Mouse (Mus musculus): ENCODE measurements at regions not wholly inside any gene's neighbourhood (a gene's known extent, or its start where the extent isn't known, plus 50 kb on each side); places are given as distances from the start of the nearest gene placed in this dataset.
A peak's percentile ranks its signal among the peaks of the same experiment; 100 is the strongest.

GRCm38 (mm10) chr1:183780779-183781178, 232.3 kb upstream of the Dusp10 start:
- DNase-seq (ENCODE audit: low spot score) (peak; percentile 58), ATAC-seq (replicated peaks; ENCODE audit: low FRiP score, low read depth) (no peak)
- 36% methylated on average over 4 of the region's 4 CpGs for WGBS
- Histone ChIP-seq H3K9me3 (replicated peaks; ENCODE audit: low read length) (no peaks in the 10 kb centered on the region), H3K4me3 (replicated peaks; ENCODE audit: low read depth, low read length) (no peak overlapping the region), H3K9ac (ENCODE audit: low read depth, low read length) (no peak overlapping the region), H3K4me1 (replicated peaks; ENCODE audit: insufficient read depth, low read length) (no peaks in the 10 kb centered on the region), H3K36me3 (ENCODE audit: insufficient read depth, low read length) (no peaks in the 10 kb centered on the region), H3K27ac (no peak overlapping the region), H3K4me2 (ENCODE audit: low read length) (no peak overlapping the region), H3K27me3 (ENCODE audit: insufficient read depth, low read length) (no peaks in the 10 kb centered on the region)
- no peak for TF ChIP-seq CTCF (IDR thresholded peaks at IDR 0.05; ENCODE audit: low read depth)

GRCm38 (mm10) chr1:183783440-183784130, 229.5 kb upstream of the Dusp10 start:
- no peak for DNase-seq (ENCODE audit: low spot score)
- Histone ChIP-seq H3K36me3 (ENCODE audit: insufficient read depth, low read length) (no peaks in the 10 kb centered on the region), H3K4me3 (replicated peaks; ENCODE audit: low read depth, low read length) (no peak overlapping the region)

GRCm38 (mm10) chr1:183792230-183792813, 220.8 kb upstream of the Dusp10 start:
- H3K36me3 ChIP-seq (ENCODE audit: insufficient read depth, low read length): no peaks in the 10 kb centered on the region
- H3K4me3 ChIP-seq (replicated peaks; ENCODE audit: low read depth, low read length): no peak overlapping the region
- no peaks in the 10 kb centered on the region for H3K9me3 ChIP-seq (replicated peaks; ENCODE audit: low read length)
- no peaks in the 10 kb centered on the region for H3K4me1 ChIP-seq (replicated peaks; ENCODE audit: insufficient read depth, low read length)
- ATAC-seq (replicated peaks; ENCODE audit: low FRiP score, low read depth): no peak
- no peaks in the 10 kb centered on the region; the same call in 1 of the 2 replicates for H3K27me3 ChIP-seq (ENCODE audit: insufficient read depth, low read length)
- DNase-seq (ENCODE audit: low spot score): no peak
- no peak overlapping the region for H3K9ac ChIP-seq (ENCODE audit: low read depth, low read length)
- TF ChIP-seq CTCF (IDR thresholded peaks at IDR 0.05; ENCODE audit: low read depth): no peak
- no peak overlapping the region for H3K27ac ChIP-seq
- WGBS: 86% methylated on average over 7 of the region's 7 CpGs
- no peak overlapping the region for H3K4me2 ChIP-seq (ENCODE audit: low read length)

More at GRCm38 (mm10) chr1:183783440-183784130, 229.5 kb upstream of the Dusp10 start:
- no peaks in the 10 kb centered on the region for H3K9me3 ChIP-seq (replicated peaks; ENCODE audit: low read length)
- no peak for ATAC-seq (replicated peaks; ENCODE audit: low FRiP score, low read depth)
- WGBS: 77% methylated on average over 8 of the region's 8 CpGs
- no peak overlapping the region for H3K4me2 ChIP-seq (ENCODE audit: low read length)
- H3K4me1 ChIP-seq (replicated peaks; ENCODE audit: insufficient read depth, low read length): no peaks in the 10 kb centered on the region
- H3K9ac ChIP-seq (ENCODE audit: low read depth, low read length): no peak overlapping the region
- H3K27ac ChIP-seq: no peak overlapping the region
- no peak for TF ChIP-seq CTCF (IDR thresholded peaks at IDR 0.05; ENCODE audit: low read depth)
- no peaks in the 10 kb centered on the region for H3K27me3 ChIP-seq (ENCODE audit: insufficient read depth, low read length)

GRCm38 (mm10) chr1:183793324-183793723, 219.8 kb upstream of the Dusp10 start:
- no peak for TF ChIP-seq CTCF (IDR thresholded peaks at IDR 0.05; ENCODE audit: low read depth)
- H3K4me1 ChIP-seq (replicated peaks; ENCODE audit: insufficient read depth, low read length): no peaks in the 10 kb centered on the region
- no peak overlapping the region for H3K27ac ChIP-seq
- no peaks in the 10 kb centered on the region; the same call in 1 of the 2 replicates for H3K27me3 ChIP-seq (ENCODE audit: insufficient read depth, low read length)
- ATAC-seq (replicated peaks; ENCODE audit: low FRiP score, low read depth) (no peak), DNase-seq (ENCODE audit: low spot score) (no peak)
- no peaks in the 10 kb centered on the region for H3K9me3 ChIP-seq (replicated peaks; ENCODE audit: low read length)
- no peaks in the 10 kb centered on the region for H3K36me3 ChIP-seq (ENCODE audit: insufficient read depth, low read length)
- H3K9ac ChIP-seq (ENCODE audit: low read depth, low read length): no peak overlapping the region
- 72% methylated on average over 4 of the region's 4 CpGs for WGBS
- no peak overlapping the region for H3K4me2 ChIP-seq (ENCODE audit: low read length)
- H3K4me3 ChIP-seq (replicated peaks; ENCODE audit: low read depth, low read length): no peak overlapping the region

- H3K27ac ChIP-seq: no peak overlapping the region
- DNase-seq (ENCODE audit: low spot score): no peak
- no peak overlapping the region for H3K9ac ChIP-seq (ENCODE audit: low read depth, low read length)
- TF ChIP-seq CTCF (IDR thresholded peaks at IDR 0.05; ENCODE audit: low read depth): no peak
- no peaks in the 10 kb centered on the region; the same call in 1 of the 2 replicates for H3K27me3 ChIP-seq (ENCODE audit: insufficient read depth, low read length)
- no peaks in the 10 kb centered on the region for H3K4me1 ChIP-seq (replicated peaks; ENCODE audit: insufficient read depth, low read length)
- ATAC-seq (replicated peaks; ENCODE audit: low FRiP score, low read depth): no peak
- H3K36me3 ChIP-seq (ENCODE audit: insufficient read depth, low read length): no peaks in the 10 kb centered on the region
- H3K4me2 ChIP-seq (ENCODE audit: low read length): no peak overlapping the region
- 22% methylated on average over 8 of the region's 8 CpGs for WGBS
- no peak overlapping the region for H3K4me3 ChIP-seq (replicated peaks; ENCODE audit: low read depth, low read length)
- no peaks in the 10 kb centered on the region for H3K9me3 ChIP-seq (replicated peaks; ENCODE audit: low read length)
Measured at GRCm38 (mm10) chr1:183793913-183794445, 219.1 kb upstream of the Dusp10 start.

GRCm38 (mm10) chr1:183802351-183802750, 210.8 kb upstream of the Dusp10 start:
- no peaks in the 10 kb centered on the region for H3K4me1 ChIP-seq (replicated peaks; ENCODE audit: insufficient read depth, low read length)
- H3K4me3 ChIP-seq (replicated peaks; ENCODE audit: low read depth, low read length): no peak overlapping the region
- H3K9me3 ChIP-seq (replicated peaks; ENCODE audit: low read length): no peaks in the 10 kb centered on the region
- no peaks in the 10 kb centered on the region for H3K36me3 ChIP-seq (ENCODE audit: insufficient read depth, low read length)
- no peak for TF ChIP-seq CTCF (IDR thresholded peaks at IDR 0.05; ENCODE audit: low read depth)
- no peak overlapping the region for H3K4me2 ChIP-seq (ENCODE audit: low read length)
- WGBS: 79% methylated on average over 4 of the region's 4 CpGs
- H3K9ac ChIP-seq (ENCODE audit: low read depth, low read length): no peak overlapping the region
- ATAC-seq (replicated peaks; ENCODE audit: low FRiP score, low read depth): no peak
- no peak for DNase-seq (ENCODE audit: low spot score)
- no peak overlapping the region for H3K27ac ChIP-seq
- no peaks in the 10 kb centered on the region for H3K27me3 ChIP-seq (ENCODE audit: insufficient read depth, low read length)
